Mouse (Mus musculus) kidney, postnatal 10 days (tissue): ENCODE measurements around the gene Plp2.

ENCODE experiments used
- DNase-seq: peaks from one replicate; pipeline ENCODE4 v3.0.0; 2021; ENCODE audit warnings: mixed read lengths

The Plp2 gene

GRCm38 (mm10) chrX:7661086-7661485, 10.1 kb downstream of the Plp2 start:
- no peak for DNase-seq

GRCm38 (mm10) chrX:7658785-7659589, 12.2 kb downstream of the Plp2 start:
- DNase-seq, result peak; percentile 59

- DNase-seq, result peak; percentile 80
These were observed 13.0 kb downstream of the Plp2 start for GRCm38 (mm10) chrX:7658031-7658784.

- peak; percentile 70 for DNase-seq
These were observed 14.0 kb downstream of the Plp2 start, which contains the start of gene Prickle3 for GRCm38 (mm10) chrX:7657221-7657639. Gene Prickle3 (plus strand): TSS chrX:7657260.

GRCm38 (mm10) chrX:7648671-7649304, 22.4 kb downstream of the Plp2 start:
- peak; percentile 89 for DNase-seq

- DNase-seq, result peak; percentile 87
These were observed 25.8 kb downstream of the Plp2 start for GRCm38 (mm10) chrX:7645349-7645748.

GRCm38 (mm10) chrX:7640785-7641184, 30.4 kb downstream of the Plp2 start:
- no peak for DNase-seq

GRCm38 (mm10) chrX:7639536-7640325, 31.5 kb downstream of the Plp2 start:
- DNase-seq, result no peak

- DNase-seq, result peak; percentile 85
These were observed 32.6 kb downstream of the Plp2 start, which contains the start of gene Syp for GRCm38 (mm10) chrX:7638401-7639091. Gene Syp (plus strand): TSS chrX:7638471.

- no peak for DNase-seq
These were observed 36.1 kb downstream of the Plp2 start for GRCm38 (mm10) chrX:7635101-7635500.

- no peak for DNase-seq
These were observed 38.6 kb downstream of the Plp2 start for GRCm38 (mm10) chrX:7632560-7632959.
